Mouse (Mus musculus) liver, postnatal 0 days (tissue): Measurements from ENCODE around the gene Aff3.

Source experiments
- CTCF ChIP-seq: sonication (generic); IDR thresholded peaks from 2 replicates; pipeline ENCODE4 v1.5.1; 2016; ENCODE audit warnings: antibody characterized with exemption, low read depth
- EP300 ChIP-seq: IDR thresholded peaks from 2 replicates; pipeline ENCODE4 v1.6.1; 2016; ENCODE audit warnings: antibody characterized with exemption, low read depth, mild to moderate bottlenecking

- TF ChIP-seq CTCF = no peak
- no peak for TF ChIP-seq EP300
Observed at GRCm38 (mm10) chr1:38140911-38141310, 523.8 kb downstream of the Aff3 start.
